Mouse (Mus musculus) induced T-regulatory cell, adult 2 months (primary cell): ENCODE data around the gene Trub2.

Source experiments
- DNase-seq: peaks from one replicate; pipeline ENCODE4 v3.0.0-alpha.2; 2012; ENCODE audit warnings: low read depth

The Trub2 gene

GRCm38 (mm10) chr2:29773323-29773722 is 15.0 kb downstream of the Trub2 start:
- no peak for DNase-seq

GRCm38 (mm10) chr2:29771611-29772461 is 16.5 kb downstream of the Trub2 start:
- no peak for DNase-seq

- peak; percentile 32 for DNase-seq
Measured at GRCm38 (mm10) chr2:29770162-29770561, 18.1 kb downstream of the Trub2 start.

GRCm38 (mm10) chr2:29768901-29769300 is 19.4 kb downstream of the Trub2 start:
- DNase-seq: no peak

GRCm38 (mm10) chr2:29767976-29768709 is 20.2 kb downstream of the Trub2 start:
- DNase-seq: no peak

GRCm38 (mm10) chr2:29764831-29765230 is 23.5 kb downstream of the Trub2 start:
- peak; percentile 80 for DNase-seq

GRCm38 (mm10) chr2:29755693-29756092 is 32.6 kb downstream of the Trub2 start:
- DNase-seq: no peak

- DNase-seq: no peak
Measured at GRCm38 (mm10) chr2:29752397-29752796, 35.9 kb downstream of the Trub2 start.

- DNase-seq: no peak
Measured at GRCm38 (mm10) chr2:29751497-29751896, 36.8 kb downstream of the Trub2 start, which contains the start of gene Gm13420. TSS of gene Gm13420 (minus strand) at chr2:29751685.

GRCm38 (mm10) chr2:29748499-29748898 is 39.8 kb downstream of the Trub2 start:
- DNase-seq: no peak

GRCm38 (mm10) chr2:29747852-29748251 is 40.5 kb downstream of the Trub2 start:
- DNase-seq: peak; percentile 55

- DNase-seq: no peak
Measured at GRCm38 (mm10) chr2:29747188-29747782, 41.0 kb downstream of the Trub2 start.

GRCm38 (mm10) chr2:29744256-29744655 is 44.0 kb downstream of the Trub2 start:
- DNase-seq: no peak

- DNase-seq: no peak
Measured at GRCm38 (mm10) chr2:29741207-29741606, 47.1 kb downstream of the Trub2 start.

GRCm38 (mm10) chr2:29739368-29739767 is 48.9 kb downstream of the Trub2 start:
- no peak for DNase-seq

GRCm38 (mm10) chr2:29738799-29739198 is 49.5 kb downstream of the Trub2 start:
- DNase-seq: no peak

- DNase-seq: no peak
Measured at GRCm38 (mm10) chr2:29737209-29737925, 50.9 kb downstream of the Trub2 start.

- no peak for DNase-seq
Measured at GRCm38 (mm10) chr2:29735708-29736107, 52.6 kb downstream of the Trub2 start.

- no peak for DNase-seq
Measured at GRCm38 (mm10) chr2:29733348-29733747, 55.0 kb downstream of the Trub2 start.

- DNase-seq: no peak
Measured at GRCm38 (mm10) chr2:29732559-29732958, 55.7 kb downstream of the Trub2 start.

- DNase-seq: peak; percentile 56
Measured at GRCm38 (mm10) chr2:29731545-29731944, 56.8 kb downstream of the Trub2 start.

- no peak for DNase-seq
Measured at GRCm38 (mm10) chr2:29729500-29729899, 58.8 kb downstream of the Trub2 start.
